Mouse (Mus musculus): ENCODE results near the gene 1500011B03Rik. TPM values are rescaled to one million over a fixed set of nuclear protein-coding genes. Genes with fewer than 3 reads are reported as not detected.

The 1500011B03Rik gene
- total RNA-seq, 2 experiments from 2014 or later = 154 to 155 TPM

DNA sequence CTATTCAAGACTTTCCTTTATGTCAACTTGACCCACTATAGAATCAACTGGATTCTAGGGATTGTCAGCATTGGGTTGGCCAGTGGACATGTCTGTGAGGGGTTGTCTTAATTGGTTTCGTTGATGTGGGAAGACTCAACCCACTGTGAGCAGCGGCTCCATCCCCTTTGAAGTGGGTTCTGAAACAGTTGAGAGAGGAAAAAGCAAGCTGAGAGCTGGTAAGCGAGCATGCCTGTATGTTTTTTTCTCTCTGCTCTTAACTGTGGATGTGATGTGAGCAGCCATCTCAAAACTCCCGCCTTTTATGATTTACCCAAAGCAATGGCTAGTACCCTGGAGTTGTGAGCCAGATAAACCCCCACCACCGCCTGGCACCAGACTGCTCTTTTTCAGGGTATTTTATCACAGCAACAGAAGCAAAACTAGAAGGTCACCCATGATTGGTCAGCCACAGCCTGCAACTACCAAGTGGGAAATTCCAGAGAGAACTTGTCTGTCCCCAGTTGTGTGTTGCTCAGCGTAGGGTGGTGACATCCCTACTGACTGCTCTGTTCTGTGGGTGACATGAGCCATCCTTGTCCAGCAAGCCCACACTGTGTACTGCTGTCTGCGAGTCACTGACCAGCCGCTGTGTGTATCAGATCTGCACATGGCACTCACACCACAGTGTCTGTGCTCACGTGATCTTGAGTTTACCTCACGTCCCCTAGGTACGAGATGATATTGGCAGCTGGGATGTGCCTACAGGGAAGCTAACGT, 39.7 kb downstream of the 1500011B03Rik start:
- DNase-seq (ENCODE audit: low spot score in 2 of 2) = no peak

- no peak for DNase-seq (ENCODE audit: low spot score in 2 of 2)
Observed at GRCm38 (mm10) chr5:114782991-114783390, 40.3 kb downstream of the 1500011B03Rik start.

DNA sequence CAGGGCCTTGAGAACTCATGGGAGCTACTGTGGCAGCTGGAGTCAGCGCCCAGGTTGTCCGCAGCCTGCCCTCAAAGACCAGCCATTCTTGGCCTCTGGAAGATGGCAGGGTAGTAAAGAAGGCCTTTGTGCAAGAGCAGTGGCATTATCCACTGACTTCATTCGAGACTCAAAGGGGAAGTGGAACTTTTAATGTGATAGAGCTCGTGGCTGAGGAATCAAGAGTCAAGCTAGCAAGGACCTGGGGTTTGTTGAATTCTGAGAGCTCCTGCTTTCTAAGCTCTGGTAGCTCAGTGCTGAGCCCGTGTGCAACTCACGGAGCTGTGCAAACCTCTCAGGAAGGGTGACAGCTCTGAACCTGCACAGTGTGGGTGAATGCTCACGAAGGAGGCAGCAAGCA, 42.4 kb downstream of the 1500011B03Rik start:
- DNase-seq (ENCODE audit: low spot score in 2 of 2) = no peak

- no peak for DNase-seq (ENCODE audit: low spot score in 2 of 2)
Observed at GRCm38 (mm10) chr5:114779956-114780489, 43.2 kb downstream of the 1500011B03Rik start.

- no peak for DNase-seq (ENCODE audit: low spot score in 2 of 2)
Observed at GRCm38 (mm10) chr5:114776174-114776573, 47.1 kb downstream of the 1500011B03Rik start.

- peak in 1 of 2 experiments; percentile 34 for DNase-seq (ENCODE audit: low spot score in 2 of 2)
Observed at GRCm38 (mm10) chr5:114775056-114775979, 48.0 kb downstream of the 1500011B03Rik start, which contains the start of gene Git2. TSS of gene Git2 (minus strand) at chr5:114775517.

- DNase-seq (ENCODE audit: low spot score in 2 of 2) = peak; percentile 91 to 94
Observed at GRCm38 (mm10) chr5:114774403-114775051, 48.7 kb downstream of the 1500011B03Rik start, which contains the start of gene Ankrd13a. TSS of gene Ankrd13a (plus strand) at chr5:114774677.

DNA sequence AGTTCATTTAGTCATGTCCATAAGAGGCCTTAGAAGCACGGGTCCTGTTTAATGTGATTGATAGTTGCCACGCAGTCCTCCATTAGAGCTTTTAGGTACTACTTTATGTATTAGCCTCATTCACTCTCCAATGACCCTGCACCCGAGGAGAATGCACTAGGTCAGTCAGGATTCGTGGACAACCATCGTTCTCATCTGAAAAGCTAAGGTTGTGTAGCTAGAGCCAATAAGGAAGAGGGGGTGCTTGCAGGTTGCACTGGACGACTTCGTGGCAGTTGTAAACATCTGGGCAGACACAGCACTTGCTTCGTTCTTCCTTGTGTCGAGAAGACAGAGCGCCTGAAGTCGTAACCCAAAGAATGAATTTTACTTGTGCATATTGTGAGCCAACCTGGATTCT, 49.5 kb downstream of the 1500011B03Rik start:
- DNase-seq (ENCODE audit: low spot score in 2 of 2) = peak; percentile 27 to 51

GRCm38 (mm10) chr5:114773211-114773710, 50.0 kb downstream of the 1500011B03Rik start:
- peak; percentile 96 to 98 for DNase-seq (ENCODE audit: low spot score in 2 of 2)

DNA sequence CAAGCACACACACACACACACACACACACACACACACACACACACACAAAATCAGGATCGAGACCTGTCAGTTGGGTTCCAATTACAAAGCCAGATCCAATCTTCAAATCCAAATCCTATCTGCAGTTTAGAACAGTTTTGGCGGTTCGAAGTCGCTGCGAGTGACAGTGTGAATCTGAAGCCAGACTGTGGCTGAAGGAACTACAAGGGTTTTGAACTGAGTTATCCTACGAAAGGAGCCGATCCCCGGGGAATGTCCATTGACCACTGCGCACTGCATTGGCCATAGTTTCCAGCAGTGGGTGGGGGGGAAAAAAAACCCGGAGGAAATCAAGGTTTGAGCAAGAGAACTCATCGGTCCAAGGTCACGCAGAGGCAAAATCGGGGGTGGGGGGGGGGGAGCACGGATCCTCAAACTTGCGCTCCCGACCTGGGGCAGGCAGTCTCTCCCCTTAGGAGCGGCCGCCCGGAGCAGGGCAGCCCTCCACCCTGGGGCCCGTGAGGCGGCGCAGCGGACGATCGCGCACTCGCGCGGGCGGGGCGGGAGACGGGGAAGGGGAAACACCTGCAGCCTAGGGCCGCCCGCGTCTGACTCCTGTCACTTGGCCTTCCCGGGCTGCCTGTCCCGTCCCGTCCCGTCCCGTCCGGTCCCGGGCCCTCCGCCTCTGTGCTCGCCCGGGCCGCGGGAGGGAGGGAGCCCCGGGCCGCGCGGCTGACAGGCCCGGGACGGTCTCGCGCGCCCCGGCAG, 50.6 kb downstream of the 1500011B03Rik start:
- DNase-seq (ENCODE audit: low spot score in 2 of 2) = peak; percentile 44 to 63

DNA sequence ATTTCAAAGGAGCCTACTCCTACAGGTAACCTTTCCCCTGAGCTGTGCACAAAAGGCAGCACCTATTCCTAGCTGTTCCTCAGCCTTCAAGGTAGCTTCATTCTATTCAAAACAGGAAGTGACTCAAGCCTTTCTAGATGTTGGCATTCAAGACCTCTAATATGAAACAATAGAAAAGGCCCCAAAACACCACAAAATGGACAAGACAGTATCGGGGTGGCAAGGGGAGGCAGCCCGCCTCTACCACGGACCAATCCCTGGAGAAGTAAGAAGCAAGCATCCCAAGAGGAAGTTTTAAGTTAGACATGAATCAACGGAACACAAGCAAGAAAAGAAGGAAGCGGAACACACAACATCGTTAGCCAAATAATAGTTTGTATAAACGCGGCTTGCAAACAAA, 51.5 kb downstream of the 1500011B03Rik start:
- DNase-seq (ENCODE audit: low spot score in 2 of 2) = no peak

- no peak for DNase-seq (ENCODE audit: low spot score in 2 of 2)
Observed at GRCm38 (mm10) chr5:114769786-114770185, 53.5 kb downstream of the 1500011B03Rik start.

DNA sequence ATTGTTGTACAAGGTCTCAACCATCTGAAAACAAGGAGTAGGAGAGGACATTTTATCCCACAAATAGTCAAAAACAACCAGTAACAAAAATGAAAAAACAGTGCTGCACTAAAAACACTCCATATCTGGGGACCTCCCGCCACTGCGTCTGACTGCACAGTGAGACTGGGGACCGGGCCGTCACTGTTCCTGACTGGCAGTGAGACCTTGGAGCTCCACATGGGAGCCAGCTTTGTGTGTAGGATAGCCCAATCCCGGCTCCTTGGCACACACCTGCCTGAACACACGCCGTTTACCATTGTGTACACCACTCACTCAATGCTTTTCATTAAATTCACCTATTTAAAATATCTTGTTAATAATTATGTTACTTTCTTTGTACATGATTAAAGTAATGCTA, 56.1 kb downstream of the 1500011B03Rik start:
- no peak for DNase-seq (ENCODE audit: low spot score in 2 of 2)

DNA sequence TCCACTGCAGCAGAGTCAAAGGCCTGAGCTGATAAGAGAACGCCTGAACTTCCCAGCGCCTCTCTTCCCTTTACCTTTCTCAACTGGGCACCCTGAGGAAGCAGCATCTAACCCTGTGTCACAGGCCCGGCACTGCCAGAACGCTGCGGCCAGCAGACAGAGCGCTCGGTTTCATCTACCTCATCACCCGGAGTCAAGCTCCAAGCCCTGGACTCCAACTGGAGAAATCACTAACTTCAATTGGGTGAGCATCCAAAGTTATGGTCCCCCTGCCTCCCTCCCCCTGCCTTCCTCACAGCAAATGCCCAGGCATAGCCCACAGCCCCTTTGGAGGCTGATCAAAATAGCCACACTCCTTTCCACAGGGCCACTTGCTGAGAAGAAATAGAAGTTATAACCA, 56.6 kb downstream of the 1500011B03Rik start:
- no peak for DNase-seq (ENCODE audit: low spot score in 2 of 2)

DNA sequence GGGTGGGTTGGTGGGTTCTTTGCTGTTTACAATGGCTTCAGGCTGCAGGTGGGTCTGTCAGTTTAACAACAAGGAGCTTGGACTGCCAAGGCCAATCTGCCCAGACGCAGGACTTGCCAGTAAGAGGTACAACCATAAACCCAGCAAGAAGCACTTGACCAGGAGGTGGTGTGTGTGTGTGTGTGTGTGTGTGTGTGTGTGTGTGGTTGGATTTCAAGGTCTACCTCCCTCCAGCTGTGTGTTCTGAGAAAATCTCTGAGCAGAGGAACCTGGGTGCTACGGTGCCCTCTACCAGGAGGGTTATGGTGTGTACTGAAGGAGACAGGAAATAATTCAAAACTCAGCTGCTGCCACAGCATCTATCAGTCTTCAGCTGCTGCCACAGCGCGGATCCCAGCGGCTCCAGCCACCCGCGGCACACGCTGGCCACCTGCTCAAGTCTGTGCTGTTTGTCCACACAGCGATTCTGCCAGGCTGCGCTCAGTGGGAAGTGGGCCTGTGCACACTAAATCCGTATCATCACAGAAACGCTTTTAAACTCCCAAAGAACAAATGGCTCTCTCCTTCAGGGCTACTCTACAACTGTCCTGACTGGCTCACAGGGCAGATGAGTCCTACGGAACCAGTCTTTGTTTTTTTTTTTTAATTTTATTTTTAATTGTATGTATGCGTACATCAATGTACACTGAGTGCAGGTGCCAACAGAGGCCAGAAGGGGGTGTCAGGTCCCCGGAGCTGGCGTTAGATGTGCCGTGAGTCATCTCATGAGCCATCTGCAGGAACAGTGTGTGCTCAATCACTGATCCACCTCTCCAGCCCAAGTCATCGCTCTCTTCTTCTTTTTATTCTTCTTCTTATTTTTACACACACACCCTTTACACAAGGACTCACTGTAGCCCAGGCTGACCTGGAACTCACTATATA, 58.2 kb downstream of the 1500011B03Rik start:
- no peak for DNase-seq (ENCODE audit: low spot score in 2 of 2)

DNA sequence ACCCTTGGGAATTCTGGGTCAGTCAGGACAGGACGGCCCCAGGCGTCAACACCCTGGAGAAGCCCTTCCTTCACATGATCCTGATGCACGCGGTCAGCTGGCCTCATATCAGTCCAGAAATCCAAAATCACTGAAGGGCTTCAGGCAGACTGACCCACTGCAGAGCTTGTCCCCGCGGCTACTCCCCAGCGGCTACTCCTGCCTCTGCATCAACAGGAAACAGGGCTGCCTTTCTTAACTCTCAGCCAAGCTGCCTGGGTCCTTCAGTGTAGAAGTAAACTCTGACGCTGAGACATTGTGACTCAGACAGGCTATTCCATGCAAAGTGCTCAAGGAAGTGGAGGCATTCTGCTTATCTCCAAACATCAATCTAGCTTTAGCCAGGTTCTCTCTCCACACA, 61.3 kb downstream of the 1500011B03Rik start:
- no peak for DNase-seq (ENCODE audit: low spot score in 2 of 2)

DNA sequence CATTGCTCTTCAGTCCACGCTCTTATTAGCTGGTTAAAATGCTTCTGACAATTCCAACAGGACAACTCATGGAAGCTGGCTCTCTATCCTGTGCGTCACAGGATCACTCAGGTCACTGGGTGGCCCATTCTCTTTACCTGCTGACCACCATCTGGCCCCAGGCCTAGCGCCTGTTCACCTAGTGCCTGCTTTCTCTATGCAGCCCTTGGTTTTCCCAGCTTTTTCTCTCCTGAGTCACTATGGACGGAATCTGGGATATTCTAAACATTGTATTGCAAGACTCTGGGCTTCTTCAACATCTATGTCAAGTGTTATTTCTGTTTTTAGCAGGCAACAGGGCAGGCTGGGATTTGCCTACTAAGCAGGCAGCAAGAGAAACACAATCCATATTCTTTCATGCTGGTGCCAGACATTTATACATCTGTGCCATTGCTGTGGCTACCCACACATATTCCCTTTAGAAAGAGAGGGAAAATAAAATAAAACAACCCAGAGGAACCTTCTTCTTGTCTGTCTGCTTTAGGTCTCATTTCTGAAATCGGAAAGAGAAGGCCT, 63.7 kb downstream of the 1500011B03Rik start:
- no peak for DNase-seq (ENCODE audit: low spot score in 2 of 2)
